Mouse (Mus musculus): Measurements from ENCODE around the gene Pcgf2. TPM values are rescaled to one million over a fixed set of nuclear protein-coding genes. Genes with fewer than 3 reads are reported as not detected.
"Not testable (repeated sequence)": the region's sequence is repeated elsewhere in the genome, so short reads cannot be mapped to it uniquely, and the experiment has no call there.

The Pcgf2 gene
- total RNA-seq (2017) = 1.5 and 2.8 TPM in 2 replicates

GRCm38 (mm10) chr11:97700003-97700745, at the start of gene Pcgf2:
Gene Pcgf2 (minus strand): TSS chr11:97700497.
- no peak for ATAC-seq (replicated peaks in 1 of 2; ENCODE audit: insufficient read depth in 1 of 2, low FRiP score in 2 of 2, low TSS enrichment in 1 of 2, low read depth in 1 of 2, poor library complexity in 2 of 2, severe bottlenecking in 2 of 2)

GRCm38 (mm10) chr11:97748496-97748895, 48.2 kb upstream of the Pcgf2 start:
- ATAC-seq (replicated peaks in 1 of 2; ENCODE audit: insufficient read depth in 1 of 2, low FRiP score in 2 of 2, low TSS enrichment in 1 of 2, low read depth in 1 of 2, poor library complexity in 2 of 2, severe bottlenecking in 2 of 2) = no peak

- no peak for ATAC-seq (replicated peaks in 1 of 2; ENCODE audit: insufficient read depth in 1 of 2, low FRiP score in 2 of 2, low TSS enrichment in 1 of 2, low read depth in 1 of 2, poor library complexity in 2 of 2, severe bottlenecking in 2 of 2)
Measured at GRCm38 (mm10) chr11:97747773-97748172, 47.5 kb upstream of the Pcgf2 start.

GRCm38 (mm10) chr11:97745331-97745721, 45.0 kb upstream of the Pcgf2 start:
- no peak for ATAC-seq (replicated peaks in 1 of 2; ENCODE audit: insufficient read depth in 1 of 2, low FRiP score in 2 of 2, low TSS enrichment in 1 of 2, low read depth in 1 of 2, poor library complexity in 2 of 2, severe bottlenecking in 2 of 2)

GRCm38 (mm10) chr11:97744718-97745330, 44.5 kb upstream of the Pcgf2 start:
- peak; percentile 96 to 97 for ATAC-seq (replicated peaks in 1 of 2; ENCODE audit: insufficient read depth in 1 of 2, low FRiP score in 2 of 2, low TSS enrichment in 1 of 2, low read depth in 1 of 2, poor library complexity in 2 of 2, severe bottlenecking in 2 of 2)

- no peak; a peak in 1 of 4 replicates for ATAC-seq (replicated peaks in 1 of 2; ENCODE audit: insufficient read depth in 1 of 2, low FRiP score in 2 of 2, low TSS enrichment in 1 of 2, low read depth in 1 of 2, poor library complexity in 2 of 2, severe bottlenecking in 2 of 2)
Measured at GRCm38 (mm10) chr11:97744063-97744717, 43.9 kb upstream of the Pcgf2 start, which contains the start of gene Pip4k2b. Gene Pip4k2b (minus strand): TSS chr11:97744704.

GRCm38 (mm10) chr11:97743423-97743822, 43.1 kb upstream of the Pcgf2 start:
- no peak for ATAC-seq (replicated peaks in 1 of 2; ENCODE audit: insufficient read depth in 1 of 2, low FRiP score in 2 of 2, low TSS enrichment in 1 of 2, low read depth in 1 of 2, poor library complexity in 2 of 2, severe bottlenecking in 2 of 2)

- ATAC-seq (replicated peaks in 1 of 2; ENCODE audit: insufficient read depth in 1 of 2, low FRiP score in 2 of 2, low TSS enrichment in 1 of 2, low read depth in 1 of 2, poor library complexity in 2 of 2, severe bottlenecking in 2 of 2) = no peak
Measured at GRCm38 (mm10) chr11:97742591-97742990, 42.3 kb upstream of the Pcgf2 start.

GRCm38 (mm10) chr11:97742157-97742556, 41.9 kb upstream of the Pcgf2 start:
- ATAC-seq (replicated peaks in 1 of 2; ENCODE audit: insufficient read depth in 1 of 2, low FRiP score in 2 of 2, low TSS enrichment in 1 of 2, low read depth in 1 of 2, poor library complexity in 2 of 2, severe bottlenecking in 2 of 2) = no peak

GRCm38 (mm10) chr11:97740190-97740589, 39.9 kb upstream of the Pcgf2 start:
- no peak for ATAC-seq (replicated peaks in 1 of 2; ENCODE audit: insufficient read depth in 1 of 2, low FRiP score in 2 of 2, low TSS enrichment in 1 of 2, low read depth in 1 of 2, poor library complexity in 2 of 2, severe bottlenecking in 2 of 2)

GRCm38 (mm10) chr11:97739155-97739554, 38.9 kb upstream of the Pcgf2 start:
- no peak for ATAC-seq (replicated peaks in 1 of 2; ENCODE audit: insufficient read depth in 1 of 2, low FRiP score in 2 of 2, low TSS enrichment in 1 of 2, low read depth in 1 of 2, poor library complexity in 2 of 2, severe bottlenecking in 2 of 2)

GRCm38 (mm10) chr11:97738703-97739102, 38.4 kb upstream of the Pcgf2 start:
- ATAC-seq (replicated peaks in 1 of 2; ENCODE audit: insufficient read depth in 1 of 2, low FRiP score in 2 of 2, low TSS enrichment in 1 of 2, low read depth in 1 of 2, poor library complexity in 2 of 2, severe bottlenecking in 2 of 2) = no peak

- ATAC-seq (replicated peaks in 1 of 2; ENCODE audit: insufficient read depth in 1 of 2, low FRiP score in 2 of 2, low TSS enrichment in 1 of 2, low read depth in 1 of 2, poor library complexity in 2 of 2, severe bottlenecking in 2 of 2) = no peak
Measured at GRCm38 (mm10) chr11:97737600-97737999, 37.3 kb upstream of the Pcgf2 start.

GRCm38 (mm10) chr11:97736645-97737044, 36.3 kb upstream of the Pcgf2 start:
- no peak for ATAC-seq (replicated peaks in 1 of 2; ENCODE audit: insufficient read depth in 1 of 2, low FRiP score in 2 of 2, low TSS enrichment in 1 of 2, low read depth in 1 of 2, poor library complexity in 2 of 2, severe bottlenecking in 2 of 2)

- not testable (repeated sequence) for ATAC-seq (replicated peaks in 1 of 2; ENCODE audit: insufficient read depth in 1 of 2, low FRiP score in 2 of 2, low TSS enrichment in 1 of 2, low read depth in 1 of 2, poor library complexity in 2 of 2, severe bottlenecking in 2 of 2)
Measured at GRCm38 (mm10) chr11:97734810-97735209, 34.5 kb upstream of the Pcgf2 start.

- ATAC-seq (replicated peaks in 1 of 2; ENCODE audit: insufficient read depth in 1 of 2, low FRiP score in 2 of 2, low TSS enrichment in 1 of 2, low read depth in 1 of 2, poor library complexity in 2 of 2, severe bottlenecking in 2 of 2) = no peak
Measured at GRCm38 (mm10) chr11:97733689-97734088, 33.4 kb upstream of the Pcgf2 start.

- peak in 1 of 2 experiments; percentile 19; a peak in 2 of 4 replicates for ATAC-seq (replicated peaks in 1 of 2; ENCODE audit: insufficient read depth in 1 of 2, low FRiP score in 2 of 2, low TSS enrichment in 1 of 2, low read depth in 1 of 2, poor library complexity in 2 of 2, severe bottlenecking in 2 of 2)
Measured at GRCm38 (mm10) chr11:97728730-97729129, 28.4 kb upstream of the Pcgf2 start.

GRCm38 (mm10) chr11:97728311-97728710, 28.0 kb upstream of the Pcgf2 start:
- ATAC-seq (replicated peaks in 1 of 2; ENCODE audit: insufficient read depth in 1 of 2, low FRiP score in 2 of 2, low TSS enrichment in 1 of 2, low read depth in 1 of 2, poor library complexity in 2 of 2, severe bottlenecking in 2 of 2) = peak; percentile 87 to 95

Measured in hematopoietic stem cell, adult 5-6 weeks (primary cell).